Mouse (Mus musculus) ES-CJ7 (cell line): ENCODE measurements around the gene Rhot1.
A peak's percentile ranks its signal among the peaks of the same experiment; 100 is the strongest.

ENCODE experiments used
- DNase-seq: peaks from one replicate; pipeline ENCODE4 v3.0.0; 2011; ENCODE audit warnings: low read depth, low spot score

Rhot1 gene

DNA sequence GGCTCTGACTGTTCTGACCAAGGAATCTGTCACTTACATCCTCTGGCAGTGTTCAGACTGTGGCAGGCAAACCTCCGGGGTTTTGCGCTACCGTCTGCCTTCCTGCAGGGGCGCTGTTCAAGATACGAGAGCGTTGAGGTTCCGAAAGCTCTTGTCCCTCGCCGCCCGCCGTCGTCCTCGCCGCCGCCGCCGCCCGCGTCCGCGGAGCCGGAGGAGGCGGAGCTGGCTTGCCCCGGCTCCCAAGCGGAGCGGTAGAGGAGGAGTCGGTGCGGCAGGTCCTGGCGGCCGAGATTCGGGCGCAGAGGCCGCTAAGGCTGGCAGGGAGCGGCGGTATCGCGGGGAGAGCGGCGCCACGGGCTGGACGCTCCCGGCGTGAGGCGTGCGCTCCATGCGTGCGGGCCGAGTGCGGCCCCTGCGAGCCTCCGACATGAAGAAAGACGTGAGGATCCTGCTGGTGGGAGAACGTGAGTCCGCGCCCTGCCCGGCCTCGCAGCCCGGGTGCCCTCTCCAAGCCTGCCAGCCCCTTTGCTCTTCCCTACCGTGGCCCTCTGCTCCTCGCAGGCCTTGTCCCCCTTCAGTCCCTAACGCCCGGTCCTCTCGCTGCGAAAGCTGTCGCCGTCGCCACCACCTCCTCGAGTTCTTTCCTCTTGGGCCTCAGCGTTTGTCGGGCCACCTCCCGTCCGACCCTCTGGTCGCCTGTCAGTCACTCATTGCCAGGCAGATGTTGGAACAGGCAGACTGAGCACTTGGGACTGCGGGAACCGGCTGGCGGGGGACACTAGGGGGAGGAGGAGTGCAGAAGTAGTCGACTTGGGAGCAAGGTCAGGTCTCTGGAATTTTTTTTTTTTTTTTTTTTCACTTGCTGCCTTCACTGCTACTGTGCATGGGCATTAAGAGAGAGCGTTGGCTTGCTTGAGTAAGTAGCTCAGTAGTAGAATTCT lies at the start of gene Rhot1:
TSS of gene Rhot1 (plus strand) at position 160 of the 941 bp plus-strand sequence.
- peak; percentile 95 for DNase-seq

DNA sequence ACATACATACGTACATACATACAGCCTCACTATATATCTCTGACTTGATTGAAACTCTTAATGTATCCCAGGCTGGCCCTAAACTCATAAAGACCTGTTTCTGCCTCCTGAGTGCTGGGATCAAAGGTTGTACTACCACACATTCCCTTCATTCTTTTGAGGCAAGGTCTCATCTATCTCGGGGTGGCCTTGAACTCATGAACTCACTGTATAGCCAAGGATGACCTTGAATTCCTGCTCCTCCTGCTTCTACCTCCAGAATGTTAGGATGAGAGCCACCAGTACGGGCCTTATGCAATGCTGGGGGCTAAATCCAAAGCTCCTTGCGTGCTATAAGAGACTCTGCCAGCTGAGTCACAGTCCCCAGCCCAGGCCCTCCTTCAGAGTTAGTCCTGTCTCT lies 47.8 kb upstream of the Rhot1 start:
- peak; percentile 74 for DNase-seq

DNA sequence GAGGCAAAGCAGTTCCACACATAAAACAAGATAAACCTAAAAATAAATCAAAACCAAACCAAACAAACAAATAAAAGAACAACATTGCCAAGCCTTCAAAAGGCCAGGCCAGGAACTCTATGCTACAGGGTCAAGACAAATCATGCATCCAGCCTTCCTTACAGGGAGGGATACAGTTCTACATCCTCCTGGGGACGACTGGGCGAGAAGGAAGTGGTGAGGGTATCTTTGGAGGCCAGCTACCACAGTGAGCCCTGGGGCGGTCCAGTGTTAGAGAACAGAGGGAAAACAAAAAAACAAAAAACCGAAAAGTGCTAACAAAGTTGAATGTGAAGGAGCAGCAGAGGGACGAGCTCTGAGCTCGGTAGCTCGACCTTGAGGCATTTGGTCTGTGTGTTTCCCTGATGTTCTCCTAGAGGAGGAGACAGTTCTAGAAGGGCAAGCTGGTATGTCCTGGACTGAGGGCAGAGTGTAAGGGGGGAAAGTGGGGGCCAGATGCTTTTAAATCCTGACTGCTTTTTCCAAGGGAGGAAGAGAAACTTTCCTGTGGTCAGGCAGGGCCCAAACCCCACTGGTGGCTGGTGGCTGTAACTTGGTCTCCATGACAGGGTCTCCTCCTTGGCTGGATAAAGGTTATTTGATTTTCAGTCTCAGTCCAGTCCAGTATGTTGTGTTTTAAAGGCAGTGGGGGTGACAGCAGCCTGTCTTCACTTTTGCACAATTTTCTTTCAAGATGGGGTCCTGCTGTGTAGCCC lies 45.3 kb upstream of the Rhot1 start:
- no peak for DNase-seq

- DNase-seq = no peak
Observed at GRCm38 (mm10) chr11:80164224-80164623, 44.6 kb upstream of the Rhot1 start.

- no peak for DNase-seq
Observed at GRCm38 (mm10) chr11:80168121-80168520, 40.7 kb upstream of the Rhot1 start.

DNA sequence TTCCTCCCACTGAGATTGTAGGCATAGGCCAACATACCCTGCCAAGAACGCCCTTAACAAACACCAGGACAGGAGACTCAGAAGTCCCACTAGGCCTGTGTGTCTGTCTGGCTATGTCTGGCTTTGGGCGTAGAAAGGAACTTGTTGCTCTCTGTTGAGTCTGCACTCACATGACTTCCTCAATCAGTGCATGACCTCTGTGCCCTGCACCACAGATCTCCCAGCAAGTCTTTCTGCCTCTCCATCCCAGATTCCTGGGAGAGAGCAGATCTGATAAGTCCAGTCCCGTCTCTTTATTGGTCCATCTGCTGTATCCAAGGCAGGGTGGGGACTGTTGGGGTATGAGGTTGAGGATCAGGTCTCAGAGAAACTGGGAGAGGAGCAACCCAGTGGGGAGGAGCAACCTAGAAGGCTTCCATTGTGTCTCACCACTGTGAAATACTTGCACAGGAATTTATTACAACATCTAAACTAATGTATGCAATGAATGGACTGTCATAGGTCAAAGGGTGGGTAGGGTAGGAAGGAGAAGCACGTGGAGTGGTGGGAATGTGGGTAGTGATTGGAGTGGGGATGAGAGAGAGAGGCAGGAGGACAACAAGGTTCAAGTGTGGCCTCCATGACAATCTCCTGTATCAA lies 40.1 kb upstream of the Rhot1 start:
- DNase-seq = peak; percentile 48

GRCm38 (mm10) chr11:80169629-80170028 lies 39.2 kb upstream of the Rhot1 start:
- DNase-seq = no peak

- DNase-seq = no peak
Observed at GRCm38 (mm10) chr11:80170351-80170750, 38.5 kb upstream of the Rhot1 start.

DNA sequence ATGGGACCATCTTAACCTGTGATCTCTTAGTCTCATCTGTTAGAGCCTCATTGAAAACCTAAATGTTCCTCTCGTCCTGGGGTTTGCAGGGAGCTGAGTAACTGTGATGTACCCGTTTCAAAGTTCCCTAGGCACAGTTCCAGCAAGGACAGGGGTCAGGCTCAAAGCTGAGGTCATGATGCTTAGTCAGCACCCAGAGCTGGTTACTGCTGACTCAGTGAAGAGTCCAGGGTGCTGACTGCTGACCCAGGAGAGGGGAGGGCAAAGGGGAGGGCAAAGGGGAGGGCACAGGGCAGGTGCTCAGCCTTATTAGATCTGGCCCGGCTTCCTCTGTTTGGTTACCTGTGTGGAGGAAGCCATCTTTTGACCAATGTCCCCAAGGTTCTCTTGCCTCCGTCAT lies 36.9 kb upstream of the Rhot1 start:
- DNase-seq = no peak

DNA sequence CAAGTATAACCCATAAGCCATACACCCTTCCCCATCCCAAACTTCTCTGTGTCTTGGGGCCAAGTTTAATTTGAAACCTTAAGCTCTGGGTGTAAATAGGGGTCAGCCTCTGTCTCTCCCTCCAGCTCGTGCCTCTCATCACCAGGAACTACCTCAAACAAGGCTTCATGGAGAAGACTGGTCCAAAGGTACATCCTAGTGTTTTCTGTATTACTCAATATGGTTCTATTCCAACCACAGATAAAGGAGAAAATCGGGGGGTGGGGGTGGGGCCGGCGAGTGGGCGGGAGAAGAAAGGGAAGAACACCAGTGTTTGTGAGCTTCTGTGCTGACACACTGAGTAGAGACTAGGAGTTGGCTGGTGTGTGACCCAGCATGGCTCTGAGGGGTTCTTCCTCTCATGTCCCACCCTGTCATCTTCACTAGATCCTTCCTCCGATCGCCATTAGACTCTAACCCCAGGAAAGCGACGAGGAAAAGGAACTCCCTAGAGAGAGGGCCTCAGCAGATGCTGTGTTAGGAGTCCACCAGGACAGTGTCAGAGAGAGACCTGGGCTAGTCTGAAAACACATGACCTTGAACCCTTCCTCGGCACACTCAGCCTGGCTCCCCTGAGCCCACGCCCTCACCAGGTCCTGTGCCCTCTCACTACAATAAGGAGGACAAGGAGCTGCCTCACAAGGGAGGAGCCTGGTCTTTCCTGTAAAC lies 34.7 kb upstream of the Rhot1 start:
- peak; percentile 69 for DNase-seq

GRCm38 (mm10) chr11:80176911-80177895 lies 31.6 kb upstream of the Rhot1 start:
- DNase-seq = peak; percentile 69

DNA sequence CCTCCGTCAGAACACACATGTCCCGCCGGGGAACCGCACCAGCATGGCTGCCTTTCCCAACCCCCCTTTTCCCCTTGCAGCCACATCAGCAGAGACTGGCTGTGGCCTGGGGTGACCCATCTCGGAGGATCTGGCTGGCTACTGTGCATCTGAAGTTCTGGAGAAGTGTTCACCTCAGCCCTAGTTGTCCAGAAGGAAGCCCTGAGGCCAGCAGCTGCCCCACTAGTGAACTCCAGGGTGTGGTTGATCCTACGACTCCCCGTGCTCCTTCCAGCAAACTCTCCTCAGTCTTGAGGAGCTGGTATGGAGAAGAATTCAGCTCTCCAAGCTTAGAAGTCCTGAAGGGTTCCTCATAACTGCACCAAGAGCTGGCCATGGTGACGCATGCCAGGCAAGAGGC lies 30.5 kb upstream of the Rhot1 start:
- peak; percentile 54 for DNase-seq

DNA sequence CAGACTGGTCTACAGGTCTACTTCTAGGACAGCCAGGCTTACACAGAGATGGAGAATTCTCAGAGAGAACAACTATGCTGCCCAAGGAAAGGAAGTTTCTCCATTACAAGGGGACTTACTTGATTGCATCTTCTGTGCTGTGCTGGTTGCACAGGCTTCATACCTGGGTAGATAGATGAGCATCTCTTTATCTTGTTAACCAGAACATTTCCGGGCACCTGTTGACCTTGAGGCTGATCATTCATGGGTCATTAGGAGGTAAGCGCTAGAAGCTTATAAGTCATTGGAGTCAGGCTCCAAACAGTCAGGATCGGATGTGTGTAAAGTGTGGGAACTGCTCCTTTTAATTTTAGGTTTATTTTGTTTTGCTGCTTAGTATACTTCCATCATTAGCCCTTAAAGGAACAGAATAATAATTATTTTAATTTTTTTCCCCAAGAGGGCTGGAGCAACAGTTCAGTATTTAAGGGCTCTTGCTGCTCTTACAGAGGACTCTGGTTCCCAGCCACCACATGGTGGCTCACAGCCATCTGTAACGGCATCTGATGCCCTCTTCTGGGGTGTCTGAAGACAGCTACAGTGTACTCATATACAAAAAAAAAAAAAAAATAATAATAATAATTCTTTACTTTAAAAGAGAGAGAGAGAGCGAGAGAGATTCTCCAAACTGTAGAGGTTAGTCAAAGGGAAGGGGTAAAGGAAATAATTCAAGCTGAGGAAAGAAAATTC lies 27.6 kb upstream of the Rhot1 start:
- DNase-seq = peak; percentile 82

DNA sequence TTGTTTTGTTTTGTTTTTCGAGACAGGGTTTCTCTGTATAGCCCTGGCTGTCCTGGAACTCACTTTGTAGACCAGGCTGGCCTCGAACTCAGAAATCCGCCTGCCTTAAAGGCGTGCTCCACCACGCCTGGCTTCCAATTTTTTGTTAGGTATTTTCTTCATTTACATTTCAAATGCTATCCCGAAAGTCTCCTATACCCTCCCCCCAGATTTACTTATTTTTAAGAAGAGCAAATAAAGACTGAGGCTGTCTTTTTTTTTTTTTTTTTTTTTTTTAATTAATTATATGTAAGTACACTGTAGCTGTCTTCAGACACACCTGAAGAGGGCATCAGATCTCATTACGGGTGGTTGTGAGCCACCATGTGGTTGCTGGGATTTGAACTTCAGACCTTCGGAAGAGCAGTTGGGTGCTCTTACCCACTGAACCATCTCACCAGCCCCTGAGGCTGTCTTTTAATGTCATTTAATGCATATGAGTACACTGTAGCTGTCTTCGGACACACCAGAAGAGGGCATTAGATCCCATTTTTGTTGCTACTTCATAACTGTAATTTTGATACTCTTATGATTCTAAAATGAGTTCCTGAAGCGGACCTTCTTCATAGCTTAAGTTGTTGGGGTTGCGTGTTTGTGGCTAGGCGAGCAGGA lies 25.6 kb upstream of the Rhot1 start:
- peak; percentile 63 for DNase-seq

DNA sequence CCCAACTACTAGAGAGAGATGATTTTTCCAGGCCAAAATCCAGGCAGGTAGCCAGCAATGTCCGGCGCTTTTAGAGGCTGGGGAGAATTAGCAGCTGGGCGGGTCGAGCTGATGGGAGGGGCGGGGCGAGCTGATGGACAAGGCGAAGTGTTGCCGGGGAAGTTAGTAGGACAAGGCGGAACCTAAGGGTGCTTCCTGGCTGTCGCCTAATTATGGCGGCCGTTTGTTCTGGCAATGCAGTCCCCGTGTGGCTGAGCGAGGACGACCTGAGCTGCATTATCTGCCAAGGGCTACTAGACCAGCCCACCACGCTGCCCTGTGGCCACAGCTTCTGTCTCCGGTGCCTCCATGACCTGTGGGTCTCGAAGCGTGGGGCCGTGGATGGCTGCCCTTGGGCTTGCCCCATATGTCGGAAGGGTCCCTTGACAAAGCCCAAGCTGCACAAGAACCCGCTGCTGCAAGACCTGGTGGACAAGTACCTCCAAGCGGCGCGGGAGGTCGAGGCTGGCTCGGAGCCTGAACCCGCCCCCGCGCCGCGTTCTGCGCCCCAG lies 25.0 kb upstream of the Rhot1 start, which contains the start of gene Rnf135:
TSS of gene Rnf135 (plus strand) at position 147 of the 551 bp plus-strand sequence.
- DNase-seq = peak; percentile 83

GRCm38 (mm10) chr11:80184531-80185071 lies 24.2 kb upstream of the Rhot1 start:
- no peak for DNase-seq

DNA sequence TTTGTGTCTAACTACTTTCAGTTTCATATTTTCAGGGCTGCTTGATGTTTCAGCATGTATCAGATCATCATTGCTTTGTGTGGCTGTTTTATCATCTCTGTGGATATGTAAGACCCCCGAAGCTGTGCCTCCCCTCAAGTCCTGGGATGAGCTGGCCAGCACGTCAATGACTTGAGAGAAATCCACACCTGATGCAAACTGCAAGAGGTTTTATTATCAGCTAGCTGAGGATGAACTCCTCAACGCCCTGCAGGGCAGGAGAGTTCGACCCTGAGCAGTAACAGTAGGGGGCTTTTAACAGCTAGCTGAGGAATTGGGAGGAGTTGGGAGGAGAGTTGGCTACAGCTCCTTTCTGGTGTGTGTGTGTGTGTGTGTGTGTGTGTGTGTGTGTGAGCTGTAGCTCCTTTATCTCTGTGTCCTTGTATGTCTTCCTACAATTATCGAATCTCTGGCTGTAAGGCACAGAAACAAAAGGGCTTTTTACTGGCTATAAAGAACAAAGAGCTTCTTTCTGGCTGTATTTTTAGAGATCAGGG lies 23.3 kb upstream of the Rhot1 start:
- peak; percentile 78 for DNase-seq

DNA sequence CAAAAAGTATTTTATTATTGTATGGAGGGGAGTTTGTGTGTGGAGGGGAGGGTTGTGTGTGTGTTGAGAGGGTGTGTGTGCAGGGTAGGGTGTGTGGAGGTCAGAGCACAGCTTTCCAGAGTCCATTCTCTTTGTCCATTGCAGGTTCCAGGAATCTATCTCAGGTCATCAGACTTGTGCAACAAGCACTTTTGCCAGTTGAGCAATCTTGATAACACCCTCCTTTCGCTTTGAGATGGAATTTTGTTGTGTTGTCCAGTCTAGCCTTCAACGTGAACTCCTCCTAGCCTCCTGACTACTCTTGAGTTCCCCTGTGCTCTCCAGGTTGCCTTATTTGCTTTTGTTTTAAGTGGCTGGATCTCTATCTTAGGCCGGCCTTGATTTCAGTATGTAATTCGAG lies 18.5 kb upstream of the Rhot1 start:
- no peak for DNase-seq
